Mouse (Mus musculus): ENCODE results near the gene Usb1. TPM values are rescaled to one million over a fixed set of nuclear protein-coding genes. Genes with fewer than 3 reads are reported as not detected.

The Usb1 gene
- polyA plus RNA-seq, 1 experiment from 2014 or later = 45.8 TPM

- H3K27ac ChIP-seq (ENCODE audit: low read length) = no peak overlapping the region
- ATAC-seq = no peak
- WGBS = 85% methylated on average over 6 of the region's 6 CpGs
- no peak overlapping the region for H3K9ac ChIP-seq (ENCODE audit: low read depth, low read length)
- H3K9me3 ChIP-seq (ENCODE audit: control insufficient read depth, low read length) = no peaks in the 10 kb centered on the region
- H3K27me3 ChIP-seq (replicated peaks; ENCODE audit: control insufficient read depth, insufficient read depth, low read length) = no peaks in the 10 kb centered on the region
- H3K4me3 ChIP-seq (ENCODE audit: low read length) = no peak overlapping the region
- no peak overlapping the region for H3K4me2 ChIP-seq (ENCODE audit: low read depth, low read length)
- no peaks in the 10 kb centered on the region for H3K4me1 ChIP-seq (ENCODE audit: control insufficient read depth, insufficient read depth, low read length)
- no peaks in the 10 kb centered on the region for H3K36me3 ChIP-seq (ENCODE audit: control insufficient read depth, insufficient read depth, low read length)
These were observed 18.2 kb upstream of the Usb1 start for GRCm38 (mm10) chr8:95313857-95314256.

- no peaks in the 10 kb centered on the region for H3K27me3 ChIP-seq (replicated peaks; ENCODE audit: control insufficient read depth, insufficient read depth, low read length)
- H3K4me3 ChIP-seq (ENCODE audit: low read length) = no peak overlapping the region
- no peaks in the 10 kb centered on the region for H3K36me3 ChIP-seq (ENCODE audit: control insufficient read depth, insufficient read depth, low read length)
- no peak for ATAC-seq
- no peak overlapping the region for H3K27ac ChIP-seq (ENCODE audit: low read length)
- 62% methylated on average over 2 of the region's 2 CpGs for WGBS
- no peaks in the 10 kb centered on the region for H3K9me3 ChIP-seq (ENCODE audit: control insufficient read depth, low read length)
- H3K9ac ChIP-seq (ENCODE audit: low read depth, low read length) = no peak overlapping the region
- H3K4me2 ChIP-seq (ENCODE audit: low read depth, low read length) = no peak overlapping the region
- H3K4me1 ChIP-seq (ENCODE audit: control insufficient read depth, insufficient read depth, low read length) = no peaks in the 10 kb centered on the region
These were observed 17.4 kb upstream of the Usb1 start for GRCm38 (mm10) chr8:95314707-95315106.

GRCm38 (mm10) chr8:95315350-95315749, 16.7 kb upstream of the Usb1 start:
- no peaks in the 10 kb centered on the region for H3K9me3 ChIP-seq (ENCODE audit: control insufficient read depth, low read length)
- no peak overlapping the region for H3K9ac ChIP-seq (ENCODE audit: low read depth, low read length)
- no peak overlapping the region for H3K27ac ChIP-seq (ENCODE audit: low read length)
- no peak overlapping the region for H3K4me3 ChIP-seq (ENCODE audit: low read length)
- no peak for ATAC-seq
- 97% methylated on average over 1 of the region's 1 CpGs for WGBS
- no peaks in the 10 kb centered on the region for H3K36me3 ChIP-seq (ENCODE audit: control insufficient read depth, insufficient read depth, low read length)
- peaks cover 5% of the 10 kb centered on the region; the same call in 1 of the 2 replicates for H3K4me1 ChIP-seq (ENCODE audit: control insufficient read depth, insufficient read depth, low read length)
- no peaks in the 10 kb centered on the region for H3K27me3 ChIP-seq (replicated peaks; ENCODE audit: control insufficient read depth, insufficient read depth, low read length)
- H3K4me2 ChIP-seq (ENCODE audit: low read depth, low read length) = no peak overlapping the region

GRCm38 (mm10) chr8:95320224-95321139, 11.6 kb upstream of the Usb1 start:
- 3% methylated on average over 41 of the region's 41 CpGs for WGBS
- Histone ChIP-seq H3K4me2 (ENCODE audit: low read depth, low read length) (peak overlapping the region; percentile 97), H3K4me1 (ENCODE audit: control insufficient read depth, insufficient read depth, low read length) (peaks cover 12% of the 10 kb centered on the region), H3K9me3 (ENCODE audit: control insufficient read depth, low read length) (no peaks in the 10 kb centered on the region), H3K36me3 (ENCODE audit: control insufficient read depth, insufficient read depth, low read length) (no peaks in the 10 kb centered on the region), H3K4me3 (ENCODE audit: low read length) (peak overlapping the region; percentile 52), H3K9ac (ENCODE audit: low read depth, low read length) (peak overlapping the region; percentile 64), H3K27ac (ENCODE audit: low read length) (no peak overlapping the region), H3K27me3 (replicated peaks; ENCODE audit: control insufficient read depth, insufficient read depth, low read length) (no peaks in the 10 kb centered on the region)
- peak; percentile 93 for ATAC-seq

GRCm38 (mm10) chr8:95323201-95323600, 8.9 kb upstream of the Usb1 start:
- WGBS = 78% methylated on average over 3 of the region's 3 CpGs
- H3K4me2 ChIP-seq (ENCODE audit: low read depth, low read length) = no peak overlapping the region
- H3K4me3 ChIP-seq (ENCODE audit: low read length) = no peak overlapping the region
- no peaks in the 10 kb centered on the region for H3K27me3 ChIP-seq (replicated peaks; ENCODE audit: control insufficient read depth, insufficient read depth, low read length)
- H3K36me3 ChIP-seq (ENCODE audit: control insufficient read depth, insufficient read depth, low read length) = peaks cover 22% of the 10 kb centered on the region
- H3K9me3 ChIP-seq (ENCODE audit: control insufficient read depth, low read length) = no peaks in the 10 kb centered on the region
- no peak overlapping the region for H3K9ac ChIP-seq (ENCODE audit: low read depth, low read length)
- peaks cover 12% of the 10 kb centered on the region for H3K4me1 ChIP-seq (ENCODE audit: control insufficient read depth, insufficient read depth, low read length)
- no peak for ATAC-seq
- H3K27ac ChIP-seq (ENCODE audit: low read length) = no peak overlapping the region

- H3K27ac ChIP-seq (ENCODE audit: low read length) = no peak overlapping the region
- no peak overlapping the region for H3K9ac ChIP-seq (ENCODE audit: low read depth, low read length)
- no peaks in the 10 kb centered on the region for H3K9me3 ChIP-seq (ENCODE audit: control insufficient read depth, low read length)
- H3K27me3 ChIP-seq (replicated peaks; ENCODE audit: control insufficient read depth, insufficient read depth, low read length) = no peaks in the 10 kb centered on the region
- H3K4me2 ChIP-seq (ENCODE audit: low read depth, low read length) = no peak overlapping the region
- H3K4me1 ChIP-seq (ENCODE audit: control insufficient read depth, insufficient read depth, low read length) = peaks cover 12% of the 10 kb centered on the region
- peaks cover 32% of the 10 kb centered on the region for H3K36me3 ChIP-seq (ENCODE audit: control insufficient read depth, insufficient read depth, low read length)
- ATAC-seq = no peak
- 62% methylated on average over 5 of the region's 5 CpGs for WGBS
- no peak overlapping the region for H3K4me3 ChIP-seq (ENCODE audit: low read length)
These were observed 7.4 kb upstream of the Usb1 start for GRCm38 (mm10) chr8:95324646-95325045.

GRCm38 (mm10) chr8:95326822-95327221, 5.3 kb upstream of the Usb1 start:
- ATAC-seq = no peak
- WGBS = 87% methylated on average over 5 of the region's 5 CpGs
- H3K36me3 ChIP-seq (ENCODE audit: control insufficient read depth, insufficient read depth, low read length) = peaks cover 32% of the 10 kb centered on the region

GRCm38 (mm10) chr8:95327866-95328465, 4.1 kb upstream of the Usb1 start:
- peaks cover 32% of the 10 kb centered on the region for H3K36me3 ChIP-seq (ENCODE audit: control insufficient read depth, insufficient read depth, low read length)
- no peak overlapping the region for H3K4me2 ChIP-seq (ENCODE audit: low read depth, low read length)
- H3K27ac ChIP-seq (ENCODE audit: low read length) = no peak overlapping the region
- H3K9ac ChIP-seq (ENCODE audit: low read depth, low read length) = no peak overlapping the region
- no peak for ATAC-seq
- no peaks in the 10 kb centered on the region for H3K9me3 ChIP-seq (ENCODE audit: control insufficient read depth, low read length)
- no peaks in the 10 kb centered on the region for H3K27me3 ChIP-seq (replicated peaks; ENCODE audit: control insufficient read depth, insufficient read depth, low read length)
- 90% methylated on average over 46 of the region's 46 CpGs for WGBS
- H3K4me1 ChIP-seq (ENCODE audit: control insufficient read depth, insufficient read depth, low read length) = peaks cover 11% of the 10 kb centered on the region
- H3K4me3 ChIP-seq (ENCODE audit: low read length) = no peak overlapping the region

More at GRCm38 (mm10) chr8:95326822-95327221, 5.3 kb upstream of the Usb1 start:
- Histone ChIP-seq H3K9ac (ENCODE audit: low read depth, low read length) (no peak overlapping the region), H3K27ac (ENCODE audit: low read length) (no peak overlapping the region), H3K9me3 (ENCODE audit: control insufficient read depth, low read length) (no peaks in the 10 kb centered on the region), H3K4me1 (ENCODE audit: control insufficient read depth, insufficient read depth, low read length) (peaks cover 8% of the 10 kb centered on the region), H3K4me3 (ENCODE audit: low read length) (no peak overlapping the region), H3K27me3 (replicated peaks; ENCODE audit: control insufficient read depth, insufficient read depth, low read length) (no peaks in the 10 kb centered on the region), H3K4me2 (ENCODE audit: low read depth, low read length) (no peak overlapping the region)

GRCm38 (mm10) chr8:95330367-95330766, 1.7 kb upstream of the Usb1 start:
- 82% methylated on average over 1 of the region's 1 CpGs for WGBS
- H3K9ac ChIP-seq (ENCODE audit: low read depth, low read length) = peak overlapping the region; percentile 97
- H3K9me3 ChIP-seq (ENCODE audit: control insufficient read depth, low read length) = no peaks in the 10 kb centered on the region
- peaks cover 11% of the 10 kb centered on the region for H3K4me1 ChIP-seq (ENCODE audit: control insufficient read depth, insufficient read depth, low read length)
- peak overlapping the region; percentile 83 for H3K4me2 ChIP-seq (ENCODE audit: low read depth, low read length)
- ATAC-seq = no peak
- H3K27ac ChIP-seq (ENCODE audit: low read length) = no peak overlapping the region
- peak overlapping the region; percentile 87 for H3K4me3 ChIP-seq (ENCODE audit: low read length)
- peaks cover 32% of the 10 kb centered on the region for H3K36me3 ChIP-seq (ENCODE audit: control insufficient read depth, insufficient read depth, low read length)
- H3K27me3 ChIP-seq (replicated peaks; ENCODE audit: control insufficient read depth, insufficient read depth, low read length) = no peaks in the 10 kb centered on the region

Data from intestine, embryonic 16.5 days (tissue).